Mouse (Mus musculus): ENCODE results near the gene Tmed5.

- TF ChIP-seq CTCF (IDR thresholded peaks at IDR 0.05; ENCODE audit: borderline replicate concordance, insufficient read depth, low read length) (no peak), POLR2A (IDR thresholded peaks at IDR 0.05; ENCODE audit: low read depth, low read length) (no peak)
Measured at GRCm38 (mm10) chr5:108163695-108164094, 31.3 kb upstream of the Tmed5 start.
